Mouse (Mus musculus): ENCODE data around the gene Zic1.

Zic1 gene

GRCm38 (mm10) chr9:91365664-91366063 is at the start of gene Zic1:
TSS of gene Zic1 (minus strand) at chr9:91365810.
- DNase-seq (ENCODE audit: low spot score) = no peak

- no peak for DNase-seq (ENCODE audit: low spot score)
Measured at GRCm38 (mm10) chr9:91414007-91414661, 48.5 kb upstream of the Zic1 start.

- no peak for DNase-seq (ENCODE audit: low spot score)
Measured at GRCm38 (mm10) chr9:91409771-91410170, 44.2 kb upstream of the Zic1 start.

- no peak for DNase-seq (ENCODE audit: low spot score)
Measured at GRCm38 (mm10) chr9:91406258-91406763, 40.7 kb upstream of the Zic1 start.

- DNase-seq (ENCODE audit: low spot score) = no peak
Measured at GRCm38 (mm10) chr9:91405753-91406178, 40.2 kb upstream of the Zic1 start.

GRCm38 (mm10) chr9:91404905-91405752 is 39.5 kb upstream of the Zic1 start:
- DNase-seq (ENCODE audit: low spot score) = no peak

- DNase-seq (ENCODE audit: low spot score) = no peak
Measured at GRCm38 (mm10) chr9:91404229-91404628, 38.6 kb upstream of the Zic1 start.

- no peak for DNase-seq (ENCODE audit: low spot score)
Measured at GRCm38 (mm10) chr9:91401471-91401870, 35.9 kb upstream of the Zic1 start.

- no peak for DNase-seq (ENCODE audit: low spot score)
Measured at GRCm38 (mm10) chr9:91400482-91401093, 35.0 kb upstream of the Zic1 start.

- no peak for DNase-seq (ENCODE audit: low spot score)
Measured at GRCm38 (mm10) chr9:91399976-91400375, 34.4 kb upstream of the Zic1 start.

GRCm38 (mm10) chr9:91395066-91395772 is 29.6 kb upstream of the Zic1 start:
- no peak for DNase-seq (ENCODE audit: low spot score)

GRCm38 (mm10) chr9:91394211-91394646 is 28.6 kb upstream of the Zic1 start:
- no peak for DNase-seq (ENCODE audit: low spot score)

GRCm38 (mm10) chr9:91393376-91394068 is 27.9 kb upstream of the Zic1 start:
- no peak for DNase-seq (ENCODE audit: low spot score)

GRCm38 (mm10) chr9:91388173-91388572 is 22.6 kb upstream of the Zic1 start:
- no peak for DNase-seq (ENCODE audit: low spot score)

- DNase-seq (ENCODE audit: low spot score) = no peak
Measured at GRCm38 (mm10) chr9:91387740-91388080, 22.1 kb upstream of the Zic1 start.

- no peak for DNase-seq (ENCODE audit: low spot score)
Measured at GRCm38 (mm10) chr9:91386891-91387739, 21.5 kb upstream of the Zic1 start.

- DNase-seq (ENCODE audit: low spot score) = no peak
Measured at GRCm38 (mm10) chr9:91386502-91386890, 20.9 kb upstream of the Zic1 start.

GRCm38 (mm10) chr9:91385561-91386430 is 20.2 kb upstream of the Zic1 start:
- no peak for DNase-seq (ENCODE audit: low spot score)

- no peak for DNase-seq (ENCODE audit: low spot score)
Measured at GRCm38 (mm10) chr9:91384693-91385560, 19.3 kb upstream of the Zic1 start.
